Mouse (Mus musculus) heart, postnatal 10 days (tissue): Measurements from ENCODE around the gene Lin37. TPM values are rescaled to one million over a fixed set of nuclear protein-coding genes. Genes with fewer than 3 reads are reported as not detected.

ENCODE experiments used
- DNase-seq, 2 experiments: peaks; one replicate each; pipeline ENCODE4 v3.0.0; 2021
- intact Hi-C: fragments of 180-260 bp; cut with DNase I; formaldehyde crosslinking; loops from one replicate; pipeline ENCODE4 v1.15.1; 2025
- total RNA-seq, 2 experiments: library from RNA; stranded (reverse); gene quantifications; 2 replicates each; pipeline ENCODE4 v1.2.3; 2021

Gene Lin37
- total RNA-seq, 2 experiments from 2014 or later, result 15.0 to 23.6 TPM

- intact Hi-C loops, result loop anchor here (1.0 to 2.0 kb wide), 2 partner anchors 23 to 271 kb away; partner anchors contain the start of gene Igflr1
- peak; percentile 68 to 70 for DNase-seq
Measured at GRCm38 (mm10) chr7:30587842-30588667, 28.4 kb upstream of the Lin37 start.

GRCm38 (mm10) chr7:30586455-30587020 is 26.9 kb upstream of the Lin37 start:
- no peak for DNase-seq
- intact Hi-C loops, result loop anchor here (1.0 kb wide), 1 partner anchor 21 kb away; the partner anchor contains the start of gene Igflr1

- DNase-seq, result no peak
- intact Hi-C loops, result no loop called here
Measured at GRCm38 (mm10) chr7:30585170-30585569, 25.5 kb upstream of the Lin37 start.

GRCm38 (mm10) chr7:30584339-30584738 is 24.7 kb upstream of the Lin37 start:
- intact Hi-C loops, result no loop called here
- DNase-seq, result no peak

GRCm38 (mm10) chr7:30581547-30581946 is 21.9 kb upstream of the Lin37 start:
- intact Hi-C loops, result no loop called here
- no peak for DNase-seq

GRCm38 (mm10) chr7:30579950-30580349 is 20.3 kb upstream of the Lin37 start:
- intact Hi-C loops, result no loop called here
- no peak for DNase-seq

GRCm38 (mm10) chr7:30572969-30573368 is 13.3 kb upstream of the Lin37 start:
- intact Hi-C loops, result no loop called here

GRCm38 (mm10) chr7:30572389-30572788 is 12.8 kb upstream of the Lin37 start:
- intact Hi-C loops, result no loop called here
- no peak for DNase-seq

More at GRCm38 (mm10) chr7:30572969-30573368, 13.3 kb upstream of the Lin37 start:
- peak; percentile 84 to 87 for DNase-seq

GRCm38 (mm10) chr7:30567555-30567954 is 7.9 kb upstream of the Lin37 start:
- no peak for DNase-seq
- intact Hi-C loops, result no loop called here

GRCm38 (mm10) chr7:30566033-30566432 is 6.4 kb upstream of the Lin37 start:
- no peak for DNase-seq
- intact Hi-C loops, result no loop called here

GRCm38 (mm10) chr7:30564970-30565571 is 5.4 kb upstream of the Lin37 start, which contains the start of gene Igflr1:
Gene Igflr1 (plus strand): TSS chr7:30565427.
- intact Hi-C loops, result loop anchor here (1.0 kb wide), 1 partner anchor 22 kb away; no protein-coding TSS in a partner anchor

GRCm38 (mm10) chr7:30563906-30564280 is 4.3 kb upstream of the Lin37 start:
- no peak for DNase-seq
- intact Hi-C loops, result no loop called here

More at GRCm38 (mm10) chr7:30564970-30565571, 5.4 kb upstream of the Lin37 start, which contains the start of gene Igflr1:
- DNase-seq, result no peak

GRCm38 (mm10) chr7:30563117-30563905 is 3.7 kb upstream of the Lin37 start, which contains the start of the genes U2af1l4, Gm49396 and Psenen:
Gene U2af1l4 (plus strand): TSS chr7:30563301.
Gene Gm49396 (plus strand): TSS chr7:30563344.
Gene Psenen (minus strand): TSS chr7:30563627.
- intact Hi-C loops, result no loop called here
- DNase-seq, result peak; percentile 98

- DNase-seq, result no peak
- intact Hi-C loops, result no loop called here
Measured at GRCm38 (mm10) chr7:30562526-30563116, 3.0 kb upstream of the Lin37 start.

- DNase-seq, result no peak
- intact Hi-C loops, result no loop called here
Measured at GRCm38 (mm10) chr7:30560296-30560695, 658 bp upstream of the Lin37 start.

- DNase-seq, result no peak
- intact Hi-C loops, result no loop called here
Measured at GRCm38 (mm10) chr7:30558656-30559442, 789 bp downstream of the Lin37 start.

- intact Hi-C loops, result no loop called here
- DNase-seq, result peak in 1 of 2 experiments; percentile 41
Measured at GRCm38 (mm10) chr7:30557901-30558514, 1.6 kb downstream of the Lin37 start.

- intact Hi-C loops, result no loop called here
- no peak for DNase-seq
Measured at GRCm38 (mm10) chr7:30556894-30557536, 2.6 kb downstream of the Lin37 start.
